Mouse (Mus musculus) CH12.LX (cell line): ENCODE data around the gene 4930522H14Rik. TPM values are rescaled to one million over a fixed set of nuclear protein-coding genes. Genes with fewer than 3 reads are reported as not detected.

Experiments used
- DNase-seq: peaks from one replicate; pipeline ENCODE4 v3.0.0-alpha.2; 2013; ENCODE audit errors: extremely low read depth
- H3K27ac ChIP-seq: 2 replicates; pipeline ENCODE4 v1.5.1; 2012; ENCODE audit warnings: low read depth, mild to moderate bottlenecking, control low read depth, moderate library complexity; ENCODE audit not compliant: insufficient read depth
- H3K27me3 ChIP-seq: replicated peaks from 2 replicates; pipeline ENCODE3; 2012; ENCODE audit warnings: inconsistent platforms
- H3K36me3 ChIP-seq, 2 experiments: replicated peaks in 1 of 2; 2 replicates each; pipeline versions ENCODE3 to v1.6.1; 2012; ENCODE audit warnings: inconsistent platforms in 1 of 2, low read length in 1 of 2, mild to moderate bottlenecking in 1 of 2, mixed read lengths in 1 of 2, moderate library complexity in 1 of 2; ENCODE audit not compliant: control insufficient read depth in 1 of 2, insufficient read depth in 1 of 2
- H3K4me1 ChIP-seq, 2 experiments: 2 replicates each; pipeline ENCODE4 v1.6.1; 2012; ENCODE audit warnings: inconsistent platforms in 1 of 2, moderate library complexity in 1 of 2; ENCODE audit not compliant: insufficient read depth in 2 of 2, control insufficient read depth in 1 of 2
- H3K4me2 ChIP-seq: 2 replicates; pipeline ENCODE4 v1.6.1; 2012; ENCODE audit warnings: low read depth, mild to moderate bottlenecking, control low read depth; ENCODE audit not compliant: poor library complexity, insufficient read depth, severe bottlenecking
- H3K4me3 ChIP-seq, 3 experiments: fragments of 150-350 bp in 1 of 3; sonication (generic) in 1 of 3; replicated peaks in 1 of 3; 2 replicates each; pipeline versions ENCODE3 to v1.5.1; 2011 to 2012; ENCODE audit warnings: low read depth in 2 of 3, low read length in 2 of 3, mild to moderate bottlenecking in 2 of 3, moderate library complexity in 2 of 3, control low read depth in 1 of 3, improper control_type of control experiment in 1 of 3, inconsistent platforms in 1 of 3, mixed read lengths in 1 of 3; ENCODE audit not compliant: poor library complexity in 1 of 3
- H3K79me2 ChIP-seq: replicated peaks from 2 replicates; pipeline ENCODE4 v1.6.1; 2012; ENCODE audit warnings: mild to moderate bottlenecking, moderate library complexity; ENCODE audit not compliant: control insufficient read depth, poor library complexity, insufficient read depth, severe bottlenecking; ENCODE audit errors: extremely low read depth
- H3K9ac ChIP-seq: 2 replicates; pipeline ENCODE4 v1.6.1; 2012; ENCODE audit warnings: low read depth, mild to moderate bottlenecking, control low read depth, moderate library complexity; ENCODE audit not compliant: insufficient read depth
- H3K9me3 ChIP-seq: replicated peaks from 2 replicates; pipeline ENCODE3; 2012; ENCODE audit warnings: low read length, inconsistent platforms, mixed read lengths
- BHLHE40 ChIP-seq: IDR thresholded peaks from 2 replicates; pipeline ENCODE4 v1.6.1; 2011; ENCODE audit warnings: mild to moderate bottlenecking, low read depth, low read length, improper control_type of control experiment
- CHD1 ChIP-seq: IDR thresholded peaks from 2 replicates; pipeline ENCODE4 v1.6.1; 2012; ENCODE audit warnings: low read depth, low read length, improper control_type of control experiment, inconsistent platforms
- CHD2 ChIP-seq: IDR thresholded peaks from 2 replicates; pipeline ENCODE4 v1.6.1; 2011; ENCODE audit warnings: low read length, improper control_type of control experiment
- E2F4 ChIP-seq: IDR thresholded peaks from 2 replicates; pipeline ENCODE4 v1.6.1; 2011; ENCODE audit warnings: low read depth, low read length, improper control_type of control experiment; ENCODE audit not compliant: insufficient replicate concordance
- ELF1 ChIP-seq: IDR thresholded peaks from 2 replicates; pipeline ENCODE4 v1.6.1; 2014; ENCODE audit warnings: low read depth, mild to moderate bottlenecking, inconsistent platforms, low read length, improper control_type of control experiment
- EP300 ChIP-seq: IDR thresholded peaks from 2 replicates; pipeline ENCODE4 v1.6.1; 2011; ENCODE audit warnings: low read length, improper control_type of control experiment
- GABPA ChIP-seq: IDR thresholded peaks from 2 replicates; pipeline ENCODE4 v1.6.1; 2012; ENCODE audit warnings: low read depth, low read length, improper control_type of control experiment, inconsistent platforms; ENCODE audit not compliant: insufficient replicate concordance
- HCFC1 ChIP-seq: IDR thresholded peaks from 2 replicates; pipeline ENCODE4 v1.6.1; 2012; ENCODE audit warnings: low read depth, mild to moderate bottlenecking, inconsistent platforms, low read length, improper control_type of control experiment
- JUND ChIP-seq: conservative IDR thresholded peaks from 2 replicates; pipeline ENCODE4 v1.6.1; 2011; ENCODE audit warnings: low read depth, low read length, improper control_type of control experiment
- KAT2A ChIP-seq: IDR thresholded peaks from 2 replicates; pipeline ENCODE4 v1.6.1; 2012; ENCODE audit warnings: low read length, improper control_type of control experiment, inconsistent platforms; ENCODE audit not compliant: insufficient replicate concordance
- MAFK ChIP-seq: IDR thresholded peaks from 2 replicates; pipeline ENCODE4 v1.6.1; 2011; ENCODE audit warnings: low read length, improper control_type of control experiment; ENCODE audit not compliant: insufficient replicate concordance
- MAX ChIP-seq: IDR thresholded peaks from 2 replicates; pipeline ENCODE4 v1.6.1; 2011; ENCODE audit warnings: low read length, improper control_type of control experiment
- MAZ ChIP-seq: IDR thresholded peaks from 2 replicates; pipeline ENCODE4 v1.6.1; 2012; ENCODE audit warnings: low read depth, mild to moderate bottlenecking, inconsistent platforms, low read length, improper control_type of control experiment, moderate library complexity
- NELFE ChIP-seq: IDR thresholded peaks from 2 replicates; pipeline ENCODE4 v1.6.1; 2011; ENCODE audit warnings: low read depth, low read length, improper control_type of control experiment
- PAX5 ChIP-seq: IDR thresholded peaks from 2 replicates; pipeline ENCODE4 v1.6.1; 2012; ENCODE audit warnings: low read length, inconsistent platforms, mixed read lengths
- POLR2A ChIP-seq: IDR thresholded peaks from 2 replicates; pipeline ENCODE4 v1.6.1; 2011; ENCODE audit warnings: low read depth, mild to moderate bottlenecking, improper control_type of control experiment, low read length
- POLR2AphosphoS2 ChIP-seq: IDR thresholded peaks from 2 replicates; pipeline ENCODE4 v1.6.1; 2011; ENCODE audit warnings: low read depth, low read length, improper control_type of control experiment
- UBTF ChIP-seq: IDR thresholded peaks from 2 replicates; pipeline ENCODE4 v1.6.1; 2012; ENCODE audit warnings: low read depth, mild to moderate bottlenecking, inconsistent platforms, low read length, improper control_type of control experiment, moderate library complexity
- USF1 ChIP-seq: IDR thresholded peaks from 2 replicates; pipeline ENCODE4 v1.6.1; 2014; ENCODE audit warnings: low read depth, mild to moderate bottlenecking, inconsistent platforms, low read length, improper control_type of control experiment
- ZC3H11A ChIP-seq: IDR thresholded peaks from 2 replicates; pipeline ENCODE4 v1.6.1; 2012; ENCODE audit warnings: low read depth, mild to moderate bottlenecking, inconsistent platforms, low read length, improper control_type of control experiment
- ZMIZ1 ChIP-seq: IDR thresholded peaks from 2 replicates; pipeline ENCODE4 v1.6.1; 2012; ENCODE audit warnings: low read depth, mild to moderate bottlenecking, inconsistent platforms, low read length, improper control_type of control experiment
- ZNF384 ChIP-seq: IDR thresholded peaks from 2 replicates; pipeline ENCODE4 v1.6.1; 2012; ENCODE audit warnings: low read depth, low read length, improper control_type of control experiment, inconsistent platforms
- dilution Hi-C: fragments of 300-500 bp; cut with MboI; formaldehyde crosslinking; loops from 2 replicates; pipeline ENCODE4 v1.14.3; 2020; ENCODE audit warnings: low sequenced_read_pairs; ENCODE audit not compliant: extremely low pct_unique_long_range_greater_than_20kb, extremely low pct_ligation_motif_present
- in situ Hi-C: fragments of 300-500 bp; cut with MboI; formaldehyde crosslinking; loops from 3 replicates; pipeline ENCODE4 v1.14.3; 2019; ENCODE audit warnings: low sequenced_read_pairs, low pct_ligation_motif_present, low pct_unique_long_range_greater_than_20kb, mixed read lengths
- polyA plus RNA-seq: library from polyadenylated mRNA; unstranded; fragments of >175 nt; gene quantifications from 2 replicates; pipeline ENCODE4 v1.2.1, GENCODE M21; 2012; ENCODE audit warnings: low read depth; ENCODE audit not compliant: insufficient read length
- total RNA-seq, 2 experiments: library from RNA; depleted of rRNA; stranded (reverse); fragments of 300-350 nt in 1 of 2; fragments of >200 nt in 1 of 2; gene quantifications; 2 replicates each; pipeline ENCODE4 v1.2.3; 2012 to 2014

Gene 4930522H14Rik
- total and polyA plus RNA-seq, 3 experiments, result not detected

GRCm38 (mm10) chr4:109467687-109468086 lies 63.4 kb downstream of the 4930522H14Rik start:
- no peak for DNase-seq
- Histone ChIP-seq H3K36me3 (peaks cover 2 to 18% of the 10 kb centered on the region in 2 experiments), H3K4me1 (peaks cover 0 to 21% of the 10 kb centered on the region in 2 experiments; a peak in 1 of 4 replicates), H3K4me3 (no peak overlapping the region), H3K79me2 (peaks cover 28% of the 10 kb centered on the region), H3K9ac (no peak overlapping the region), H3K27ac (no peak overlapping the region), H3K9me3 (no peaks in the 10 kb centered on the region)
- in situ Hi-C loops (no loop called here), dilution Hi-C loops (no loop called here)
- no peak for TF ChIP-seq ELF1
- TF ChIP-seq CHD1, result no peak
- TF ChIP-seq UBTF, result no peak
- TF ChIP-seq GABPA, result no peak
- no peak for TF ChIP-seq KAT2A
- TF ChIP-seq MAX, result no peak
- TF ChIP-seq ZMIZ1, result no peak
- no peak for TF ChIP-seq POLR2A
- TF ChIP-seq ZC3H11A, result no peak
- TF ChIP-seq BHLHE40, result no peak
- TF ChIP-seq USF1, result no peak
- TF ChIP-seq NELFE, result no peak
- TF ChIP-seq CHD2, result no peak
- TF ChIP-seq POLR2AphosphoS2, result no peak
- TF ChIP-seq MAFK, result no peak
- TF ChIP-seq MAZ, result no peak
- TF ChIP-seq, all 38 proteins: peak for 0
- H3K4me2 ChIP-seq, result no peak overlapping the region
- no peaks in the 10 kb centered on the region for H3K27me3 ChIP-seq

DNA sequence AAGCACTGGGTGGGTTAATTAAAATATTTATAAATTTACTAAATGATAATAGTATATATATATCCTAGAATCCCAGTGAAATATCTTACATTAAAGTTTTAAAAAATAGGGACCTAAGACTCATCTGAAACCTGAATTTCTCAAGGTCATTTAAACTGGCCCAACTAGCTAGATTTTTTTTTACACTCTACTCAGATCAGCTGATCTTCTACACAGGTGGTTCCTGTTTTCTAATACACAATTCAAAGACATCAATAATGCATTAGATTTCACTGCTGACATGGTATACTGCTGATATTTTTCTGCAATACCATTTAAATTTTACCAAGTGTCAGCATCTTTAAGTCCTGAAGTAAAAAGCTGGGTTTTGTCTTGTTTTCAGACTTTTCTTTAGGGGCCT lies 67.2 kb downstream of the 4930522H14Rik start:
- no peak for TF ChIP-seq MAZ
- no peak for TF ChIP-seq ZNF384
- no peak for TF ChIP-seq GABPA
- no peak for TF ChIP-seq JUND
- TF ChIP-seq HCFC1, result no peak
- no peak for TF ChIP-seq PAX5
- no peak for TF ChIP-seq UBTF
- no peak for TF ChIP-seq USF1
- no peak for TF ChIP-seq MAFK
- TF ChIP-seq NELFE, result no peak
- TF ChIP-seq ZC3H11A, result no peak
- TF ChIP-seq EP300, result no peak
- TF ChIP-seq E2F4, result no peak
- TF ChIP-seq, all 38 proteins: peak for 0
- no peak overlapping the region for H3K4me2 ChIP-seq

More for the DNA sequence above, 67.2 kb downstream of the 4930522H14Rik start:
- no peak for DNase-seq
- Histone ChIP-seq H3K27ac (no peak overlapping the region), H3K4me1 (peaks cover 0 to 16% of the 10 kb centered on the region in 2 experiments; a peak in 1 of 4 replicates), H3K27me3 (no peaks in the 10 kb centered on the region), H3K4me3 (no peak overlapping the region), H3K9ac (no peak overlapping the region), H3K9me3 (no peaks in the 10 kb centered on the region), H3K79me2 (peaks cover 17% of the 10 kb centered on the region; the same call in 1 of the 2 replicates), H3K36me3 (peaks cover 0 to 4% of the 10 kb centered on the region in 2 experiments)
- dilution Hi-C loops, result no loop called here
- in situ Hi-C loops, result no loop called here
